Mouse (Mus musculus): ENCODE measurements around the gene Cd27. TPM values are rescaled to one million over a fixed set of nuclear protein-coding genes. Genes with fewer than 3 reads are reported as not detected.

The Cd27 gene
- polyA plus RNA-seq, 1 experiment from 2014 or later = 2.0 TPM

DNA sequence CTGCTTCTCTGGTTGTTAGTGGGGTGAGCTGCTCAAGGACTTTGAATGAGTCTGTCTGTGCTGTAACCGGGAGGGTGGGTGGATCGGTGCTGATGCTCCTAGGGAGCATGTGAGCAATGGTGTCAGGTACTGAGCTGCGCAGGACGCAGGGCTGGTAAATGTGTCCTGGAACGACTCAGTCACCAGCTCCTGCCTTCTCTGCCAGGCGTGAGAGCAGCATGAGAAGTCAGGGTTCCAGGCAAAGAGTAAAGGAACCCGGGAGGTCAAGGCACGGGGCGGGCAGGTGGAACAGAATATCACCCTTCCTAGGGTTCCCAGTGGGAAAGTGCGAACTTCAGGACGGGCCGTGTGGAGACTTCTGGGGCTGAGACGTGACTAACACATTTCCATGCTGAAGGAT is 29.3 kb upstream of the Cd27 start:
- Histone ChIP-seq H3K9me3 (no peaks in the 10 kb centered on the region), H3K9ac (no peak overlapping the region), H3K4me2 (replicated peaks) (no peak overlapping the region), H3K4me3 (no peak overlapping the region), H3K27ac (no peak overlapping the region), H3K4me1 (no peaks in the 10 kb centered on the region), H3K27me3 (replicated peaks) (no peaks in the 10 kb centered on the region), H3K36me3 (no peaks in the 10 kb centered on the region)
- no peak for ATAC-seq (ENCODE audit: low FRiP score, low read depth)
- WGBS = 76% methylated on average over 13 of the region's 13 CpGs

DNA sequence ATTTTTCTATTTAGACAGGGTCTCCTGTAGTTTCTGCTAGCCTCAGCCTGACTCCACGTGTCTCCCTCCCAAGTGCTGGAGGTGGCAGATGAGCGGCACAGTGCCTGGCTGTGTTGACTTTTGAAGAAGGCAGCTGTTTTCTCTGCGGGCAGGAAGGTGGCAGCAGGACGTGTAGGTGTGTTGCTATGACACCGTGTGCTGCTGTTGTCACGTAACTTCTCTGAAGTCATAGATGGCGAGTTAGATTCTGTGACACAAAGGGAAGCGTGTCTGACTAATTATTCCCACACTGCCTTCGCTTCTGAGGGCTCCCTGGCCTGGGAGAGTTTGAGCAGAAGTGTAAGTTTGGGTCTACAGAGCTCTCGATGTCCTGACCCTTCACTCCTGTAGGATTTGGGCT is 28.4 kb upstream of the Cd27 start:
- H3K4me3 ChIP-seq = no peak overlapping the region
- 54% methylated on average over 10 of the region's 10 CpGs for WGBS
- H3K4me2 ChIP-seq (replicated peaks) = no peak overlapping the region
- H3K27ac ChIP-seq = no peak overlapping the region
- H3K27me3 ChIP-seq (replicated peaks) = no peaks in the 10 kb centered on the region
- no peak for ATAC-seq (ENCODE audit: low FRiP score, low read depth)
- H3K4me1 ChIP-seq = no peaks in the 10 kb centered on the region
- H3K9ac ChIP-seq = no peak overlapping the region
- H3K36me3 ChIP-seq = no peaks in the 10 kb centered on the region
- H3K9me3 ChIP-seq = no peaks in the 10 kb centered on the region

DNA sequence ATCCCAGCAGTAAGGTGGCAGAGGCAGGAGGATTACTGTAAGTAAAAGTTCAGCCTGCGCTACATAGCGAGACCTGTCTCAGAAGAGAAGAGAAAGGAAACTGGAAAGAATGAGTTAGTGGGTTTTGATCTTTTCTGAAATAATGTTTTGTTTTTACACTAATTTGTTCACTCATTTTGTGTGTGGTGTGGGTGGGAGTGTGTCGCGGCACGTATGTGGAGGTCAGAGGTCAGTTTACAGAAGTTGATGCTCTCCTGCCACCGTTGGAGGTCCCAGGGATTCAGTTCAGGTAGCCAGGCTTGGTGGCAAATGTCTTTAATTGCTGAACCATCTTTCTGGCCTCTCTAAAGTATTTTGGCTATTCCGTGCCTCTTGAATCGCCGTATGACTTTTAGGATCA is 27.4 kb upstream of the Cd27 start:
- H3K27me3 ChIP-seq (replicated peaks) = no peaks in the 10 kb centered on the region
- H3K4me2 ChIP-seq (replicated peaks) = no peak overlapping the region
- no peak overlapping the region for H3K27ac ChIP-seq
- H3K4me3 ChIP-seq = no peak overlapping the region
- WGBS = 87% methylated on average over 9 of the region's 9 CpGs
- no peak for ATAC-seq (ENCODE audit: low FRiP score, low read depth)
- H3K4me1 ChIP-seq = no peaks in the 10 kb centered on the region
- H3K9me3 ChIP-seq = no peaks in the 10 kb centered on the region
- H3K36me3 ChIP-seq = no peaks in the 10 kb centered on the region
- H3K9ac ChIP-seq = no peak overlapping the region

DNA sequence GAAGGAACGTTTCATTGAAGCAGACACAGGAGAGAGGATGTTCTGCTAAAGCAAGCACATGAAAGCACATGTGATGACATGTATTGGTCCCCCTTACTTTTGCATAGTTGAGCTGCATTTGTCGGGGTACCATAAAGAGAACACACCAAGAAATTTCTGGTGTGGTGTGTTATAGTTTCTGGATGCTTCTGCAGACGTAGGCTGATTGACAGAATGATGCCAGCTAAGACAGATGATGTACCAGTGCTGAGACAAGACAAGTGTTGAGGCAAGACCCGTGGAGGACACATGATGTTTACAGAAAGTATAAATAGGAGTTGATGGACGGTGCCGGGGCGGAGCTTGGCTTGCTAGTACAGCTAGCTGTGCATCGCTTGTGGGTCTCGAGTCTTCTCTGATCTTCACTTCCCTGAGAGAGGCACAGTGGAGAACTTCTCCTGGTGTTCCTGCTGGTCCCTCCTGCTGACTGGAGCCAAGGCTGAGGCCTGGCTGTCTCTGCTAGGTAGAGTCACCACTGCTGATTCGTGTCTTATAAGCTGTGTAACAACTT is 23.3 kb upstream of the Cd27 start:
- H3K9ac ChIP-seq = no peak overlapping the region
- no peak overlapping the region for H3K4me3 ChIP-seq
- WGBS = 88% methylated on average over 10 of the region's 10 CpGs
- H3K36me3 ChIP-seq = no peaks in the 10 kb centered on the region
- H3K27me3 ChIP-seq (replicated peaks) = no peaks in the 10 kb centered on the region
- no peak for ATAC-seq (ENCODE audit: low FRiP score, low read depth)
- H3K27ac ChIP-seq = no peak overlapping the region
- no peaks in the 10 kb centered on the region for H3K4me1 ChIP-seq
- H3K4me2 ChIP-seq (replicated peaks) = no peak overlapping the region
- H3K9me3 ChIP-seq = no peaks in the 10 kb centered on the region

GRCm38 (mm10) chr6:125256222-125256966 is 19.6 kb upstream of the Cd27 start:
- no peak overlapping the region for H3K4me2 ChIP-seq (replicated peaks)
- H3K4me1 ChIP-seq = no peaks in the 10 kb centered on the region
- H3K36me3 ChIP-seq = no peaks in the 10 kb centered on the region
- no peak overlapping the region for H3K4me3 ChIP-seq
- no peaks in the 10 kb centered on the region for H3K27me3 ChIP-seq (replicated peaks)
- no peak overlapping the region for H3K9ac ChIP-seq
- no peak overlapping the region for H3K27ac ChIP-seq
- WGBS = 85% methylated on average over 8 of the region's 8 CpGs
- no peak for ATAC-seq (ENCODE audit: low FRiP score, low read depth)
- no peaks in the 10 kb centered on the region for H3K9me3 ChIP-seq

DNA sequence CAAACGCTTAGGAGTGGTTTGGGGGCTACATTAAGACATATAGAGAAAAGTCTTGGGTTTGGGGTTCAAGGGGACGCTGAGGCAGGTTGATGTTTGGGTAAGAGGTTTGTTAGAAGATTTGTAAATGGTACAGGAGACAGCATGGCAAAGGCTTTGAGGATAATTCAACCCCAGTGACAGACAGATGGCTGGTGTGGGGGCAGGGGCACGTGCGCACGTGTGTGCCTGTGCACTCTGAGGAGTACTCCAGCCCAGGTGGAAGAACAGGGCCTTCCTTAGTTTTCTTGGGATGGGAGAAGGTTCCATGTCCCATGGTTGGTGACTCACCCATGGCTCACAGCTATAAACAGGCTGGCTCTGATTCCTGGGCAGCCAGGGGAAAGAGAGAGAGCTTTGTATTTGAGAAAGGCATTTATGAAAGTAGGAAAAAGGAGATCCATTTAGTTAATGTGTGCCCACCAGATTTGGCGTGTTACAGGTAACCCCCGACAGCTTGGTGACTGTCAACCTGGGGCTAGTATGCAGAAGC is 18.8 kb upstream of the Cd27 start:
- Histone ChIP-seq H3K4me1 (no peaks in the 10 kb centered on the region), H3K27ac (no peak overlapping the region), H3K9me3 (no peaks in the 10 kb centered on the region), H3K27me3 (replicated peaks) (no peaks in the 10 kb centered on the region), H3K4me3 (no peak overlapping the region), H3K9ac (no peak overlapping the region), H3K36me3 (no peaks in the 10 kb centered on the region), H3K4me2 (replicated peaks) (no peak overlapping the region)
- WGBS = 88% methylated on average over 7 of the region's 7 CpGs
- no peak for ATAC-seq (ENCODE audit: low FRiP score, low read depth)

DNA sequence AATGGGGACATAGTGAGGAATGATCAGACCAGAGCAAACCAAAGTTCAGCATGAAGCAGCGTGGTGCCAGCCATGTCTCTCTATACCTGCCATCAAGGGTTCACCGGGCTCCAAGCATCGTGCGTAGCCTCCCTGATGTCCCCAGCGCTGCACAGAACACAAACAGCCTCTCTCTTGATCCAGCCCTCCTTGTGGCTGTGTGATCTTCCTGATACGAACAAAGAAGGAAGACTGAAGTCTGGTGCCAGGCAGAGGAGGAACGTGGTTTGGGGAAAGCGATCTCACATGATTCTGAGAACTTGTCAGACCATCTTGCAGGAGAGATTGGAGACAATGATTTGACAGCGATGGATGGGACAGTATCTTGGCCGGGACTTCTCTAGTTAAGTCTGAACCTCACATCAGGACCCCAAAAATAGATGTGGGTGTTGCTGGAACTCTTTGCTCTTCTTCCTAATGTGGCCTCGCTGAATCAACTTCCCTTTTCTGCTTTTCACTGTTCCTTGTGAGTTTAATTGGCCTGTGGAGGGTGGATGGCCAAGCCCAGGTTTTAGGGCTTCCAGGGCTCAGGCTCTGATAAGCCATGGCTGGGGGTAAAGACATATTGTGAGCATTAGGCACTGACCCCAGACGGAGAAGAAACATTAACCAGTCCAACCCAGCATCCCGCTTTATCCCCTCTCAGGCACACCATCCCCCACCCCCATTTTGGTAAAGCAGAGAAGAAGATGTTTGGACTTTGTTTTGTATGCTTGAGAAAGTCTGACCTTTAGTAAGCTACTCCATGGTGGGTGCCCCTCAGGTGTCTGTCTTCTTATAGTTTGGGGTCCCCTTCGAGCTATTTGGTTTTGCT is 17.3 kb upstream of the Cd27 start:
- H3K27me3 ChIP-seq (replicated peaks) = no peaks in the 10 kb centered on the region
- 82% methylated on average over 14 of the region's 14 CpGs for WGBS
- no peak for ATAC-seq (ENCODE audit: low FRiP score, low read depth)

DNA sequence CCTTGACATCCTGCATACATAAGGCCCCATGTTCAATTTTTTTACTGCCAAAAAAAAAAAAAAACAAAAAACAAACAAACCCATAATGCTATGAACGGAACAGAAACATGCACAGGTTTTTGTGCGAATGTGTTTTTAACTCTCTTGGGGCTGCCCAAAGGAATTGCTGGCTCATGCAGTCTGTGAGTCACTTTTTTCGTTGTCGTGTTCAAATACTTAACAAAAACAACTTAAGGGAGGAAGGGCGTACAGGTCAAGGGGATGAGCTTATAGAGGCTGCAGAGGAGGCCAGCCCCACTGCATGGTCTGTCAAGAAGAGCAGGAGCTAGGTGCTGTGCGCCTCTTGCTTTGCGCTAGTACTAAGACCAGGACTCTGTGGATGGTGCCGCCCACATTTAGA is 15.9 kb upstream of the Cd27 start:
- H3K9me3 ChIP-seq = no peaks in the 10 kb centered on the region
- no peaks in the 10 kb centered on the region for H3K36me3 ChIP-seq
- H3K4me3 ChIP-seq = no peak overlapping the region
- H3K9ac ChIP-seq = no peak overlapping the region
- ATAC-seq (ENCODE audit: low FRiP score, low read depth) = no peak
- no peak overlapping the region for H3K4me2 ChIP-seq (replicated peaks)
- no peak overlapping the region for H3K27ac ChIP-seq
- WGBS = 90% methylated on average over 8 of the region's 8 CpGs
- no peaks in the 10 kb centered on the region for H3K27me3 ChIP-seq (replicated peaks)
- H3K4me1 ChIP-seq = no peaks in the 10 kb centered on the region

More for the DNA sequence above, 17.3 kb upstream of the Cd27 start:
- no peaks in the 10 kb centered on the region for H3K9me3 ChIP-seq
- H3K27ac ChIP-seq = no peak overlapping the region
- no peak overlapping the region for H3K4me2 ChIP-seq (replicated peaks)
- H3K36me3 ChIP-seq = no peaks in the 10 kb centered on the region
- H3K4me3 ChIP-seq = no peak overlapping the region
- H3K4me1 ChIP-seq = no peaks in the 10 kb centered on the region
- no peak overlapping the region for H3K9ac ChIP-seq

DNA sequence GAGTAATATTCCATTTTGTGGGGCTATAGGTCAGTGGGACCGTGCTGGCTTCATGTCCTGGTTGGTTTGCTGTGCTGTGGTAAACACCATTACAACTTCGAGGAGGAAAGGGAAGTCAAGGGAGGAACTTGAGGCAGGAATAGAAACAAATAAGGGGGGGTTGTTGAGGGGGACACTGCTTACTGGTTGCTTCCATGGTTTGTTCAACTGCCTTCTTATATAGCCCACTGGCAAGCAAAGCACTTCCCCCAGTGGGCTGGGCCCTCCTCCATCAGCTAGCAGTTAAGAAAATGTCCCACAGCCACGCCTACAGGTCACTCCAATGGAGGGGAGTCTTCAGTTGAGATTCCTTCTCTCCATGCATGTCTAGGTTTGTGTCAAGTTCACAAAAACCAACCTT is 15.5 kb upstream of the Cd27 start:
- H3K27me3 ChIP-seq (replicated peaks) = no peaks in the 10 kb centered on the region
- ATAC-seq (ENCODE audit: low FRiP score, low read depth) = no peak
- H3K36me3 ChIP-seq = no peaks in the 10 kb centered on the region
- no peak overlapping the region for H3K4me2 ChIP-seq (replicated peaks)
- no peak overlapping the region for H3K27ac ChIP-seq
- H3K9ac ChIP-seq = no peak overlapping the region
- H3K4me3 ChIP-seq = no peak overlapping the region
- no peaks in the 10 kb centered on the region for H3K9me3 ChIP-seq
- H3K4me1 ChIP-seq = no peaks in the 10 kb centered on the region
- 85% methylated on average over 3 of the region's 3 CpGs for WGBS

DNA sequence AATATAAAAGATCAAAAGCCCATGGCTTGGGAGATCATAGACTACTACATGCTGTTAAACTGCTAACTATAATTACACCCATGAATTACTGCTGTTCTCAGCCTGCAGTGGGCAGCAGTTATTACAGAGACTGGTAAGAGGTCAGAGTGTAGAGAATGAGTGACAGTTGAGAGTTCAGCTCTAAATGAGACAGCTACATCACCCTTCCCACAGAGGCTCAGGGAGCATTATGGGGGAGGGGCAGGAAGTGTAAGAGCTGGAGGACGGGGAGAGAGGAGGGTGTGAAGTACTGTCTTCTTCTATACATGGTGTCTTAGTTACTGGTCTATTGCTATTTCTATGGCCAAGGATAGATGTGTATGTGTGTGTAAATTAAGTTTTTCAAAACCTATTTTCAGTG is 7.7 kb upstream of the Cd27 start:
- Histone ChIP-seq H3K36me3 (no peaks in the 10 kb centered on the region), H3K27ac (no peak overlapping the region), H3K27me3 (replicated peaks) (no peaks in the 10 kb centered on the region), H3K4me2 (replicated peaks) (no peak overlapping the region), H3K4me3 (no peak overlapping the region), H3K4me1 (no peaks in the 10 kb centered on the region), H3K9me3 (no peaks in the 10 kb centered on the region), H3K9ac (no peak overlapping the region)
- WGBS = 40% methylated on average over 1 of the region's 1 CpGs
- ATAC-seq (ENCODE audit: low FRiP score, low read depth) = no peak

DNA sequence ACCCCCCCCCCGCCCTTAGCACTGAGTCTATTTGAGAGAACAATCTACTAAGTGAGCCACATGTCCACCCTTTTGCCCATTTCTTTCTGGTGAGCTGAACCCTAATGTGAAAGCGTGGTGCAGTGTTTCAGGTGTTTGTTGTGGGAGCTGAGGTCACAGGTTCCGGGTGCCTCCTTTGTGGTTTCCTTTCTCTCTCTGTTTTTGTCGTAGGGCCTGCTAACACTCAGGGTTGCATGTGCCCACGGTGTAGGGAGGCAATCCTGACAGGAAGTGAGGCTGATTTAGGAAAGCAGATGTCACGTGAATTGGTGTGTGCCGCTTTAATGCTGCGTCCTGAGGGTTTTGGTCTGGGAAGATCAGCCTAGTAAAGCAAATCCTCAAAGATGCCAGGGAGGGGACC is 4.8 kb upstream of the Cd27 start:
- ATAC-seq (ENCODE audit: low FRiP score, low read depth) = no peak
- WGBS = 84% methylated on average over 8 of the region's 8 CpGs
- H3K27ac ChIP-seq = no peak overlapping the region

GRCm38 (mm10) chr6:125240617-125241016 is 3.8 kb upstream of the Cd27 start:
- WGBS = 79% methylated on average over 5 of the region's 5 CpGs

More for the DNA sequence above, 4.8 kb upstream of the Cd27 start:
- no peak overlapping the region for H3K4me3 ChIP-seq
- no peaks in the 10 kb centered on the region for H3K27me3 ChIP-seq (replicated peaks)
- H3K9me3 ChIP-seq = no peaks in the 10 kb centered on the region
- H3K9ac ChIP-seq = no peak overlapping the region
- H3K4me2 ChIP-seq (replicated peaks) = no peak overlapping the region
- H3K36me3 ChIP-seq = no peaks in the 10 kb centered on the region
- H3K4me1 ChIP-seq = 0 out of 2 replicates have a peak, but pooled peaks cover 3% of the 10 kb centered on the region

More at GRCm38 (mm10) chr6:125240617-125241016, 3.8 kb upstream of the Cd27 start:
- no peaks in the 10 kb centered on the region for H3K36me3 ChIP-seq
- no peak for ATAC-seq (ENCODE audit: low FRiP score, low read depth)
- 0 out of 2 replicates have a peak, but pooled peaks cover 3% of the 10 kb centered on the region for H3K4me1 ChIP-seq
- H3K9me3 ChIP-seq = no peaks in the 10 kb centered on the region
- H3K4me3 ChIP-seq = no peak overlapping the region
- no peak overlapping the region for H3K27ac ChIP-seq
- H3K4me2 ChIP-seq (replicated peaks) = no peak overlapping the region
- H3K27me3 ChIP-seq (replicated peaks) = no peaks in the 10 kb centered on the region
- H3K9ac ChIP-seq = no peak overlapping the region
